Mouse (Mus musculus): ENCODE measurements around the gene Ice1.

GRCm38 (mm10) chr13:70655570-70655969, 18.1 kb upstream of the Ice1 start:
- TF ChIP-seq CTCF (IDR thresholded peaks at IDR 0.05) (no peak), EP300 (IDR thresholded peaks at IDR 0.05) (peak; percentile 97)
